Mouse (Mus musculus) E14TG2a.4 (cell line): ENCODE measurements at regions not wholly inside any gene's neighbourhood (a gene's known extent, or its start where the extent isn't known, plus 50 kb on each side); places are given as distances from the start of the nearest gene placed in this dataset.

Experiments
- CTCF ChIP-seq: conservative IDR thresholded peaks from 2 replicates; pipeline ENCODE4 v1.5.1; 2014; ENCODE audit warnings: low read length
- POU5F1 ChIP-seq: IDR thresholded peaks from 2 replicates; pipeline ENCODE4 v1.6.1; 2014; ENCODE audit warnings: low read length, borderline replicate concordance

DNA sequence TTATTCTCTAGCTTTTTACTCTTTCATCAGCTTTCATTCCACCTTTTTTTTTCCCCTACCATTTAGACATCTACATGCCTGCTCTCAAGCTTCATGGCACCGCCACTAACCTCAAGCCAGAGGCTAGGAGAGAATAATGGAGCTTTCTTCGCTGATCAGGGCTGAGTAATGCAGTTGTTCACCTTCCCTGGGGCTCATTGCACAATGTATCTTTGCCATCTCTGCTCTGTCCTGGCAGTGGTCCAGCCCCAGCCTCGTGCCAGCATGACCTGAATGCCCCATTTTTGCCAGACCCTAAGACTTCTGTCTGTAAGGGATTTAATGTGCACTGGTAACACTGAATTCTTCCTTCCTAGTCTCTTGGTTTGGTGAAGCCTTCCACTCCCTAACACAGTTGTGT lies 79.6 kb upstream of the Ifne start:
- TF ChIP-seq CTCF (no peak), POU5F1 (no peak)
